Mouse (Mus musculus): ENCODE results near the gene Fchsd2. TPM values are rescaled to one million over a fixed set of nuclear protein-coding genes. Genes with fewer than 3 reads are reported as not detected.

The Fchsd2 gene
- polyA plus RNA-seq, 1 experiment from 2014 or later: 33.1 TPM

- 46% methylated on average over 3 of the region's 3 CpGs for WGBS
- Histone ChIP-seq H3K4me3 (ENCODE audit: low read depth, low read length) (no peak overlapping the region), H3K9me3 (ENCODE audit: control insufficient read depth, low read depth, low read length) (no peaks in the 10 kb centered on the region)
Observed at GRCm38 (mm10) chr7:101213515-101214263, 121.0 kb downstream of the Fchsd2 start.

GRCm38 (mm10) chr7:101216724-101217123 is 124.1 kb downstream of the Fchsd2 start:
- no peaks in the 10 kb centered on the region for H3K9me3 ChIP-seq (ENCODE audit: control insufficient read depth, low read depth, low read length)
- H3K4me1 ChIP-seq (ENCODE audit: control insufficient read depth, insufficient read depth, low read length): no peaks in the 10 kb centered on the region
- H3K4me2 ChIP-seq (replicated peaks; ENCODE audit: low read depth, low read length): no peak overlapping the region
- no peak overlapping the region for H3K9ac ChIP-seq (replicated peaks; ENCODE audit: low read depth, low read length)
- H3K27ac ChIP-seq (ENCODE audit: low read length): no peak overlapping the region
- H3K27me3 ChIP-seq (ENCODE audit: control insufficient read depth, insufficient read depth, low read length): no peaks in the 10 kb centered on the region
- no peaks in the 10 kb centered on the region for H3K36me3 ChIP-seq (ENCODE audit: control insufficient read depth, insufficient read depth, low read length)
- 58% methylated on average over 2 of the region's 2 CpGs for WGBS
- no peak for ATAC-seq (ENCODE audit: insufficient number of reproducible peaks, insufficient read depth, low FRiP score, low read depth)
- H3K4me3 ChIP-seq (ENCODE audit: low read depth, low read length): no peak overlapping the region

More at GRCm38 (mm10) chr7:101213515-101214263, 121.0 kb downstream of the Fchsd2 start:
- no peak overlapping the region for H3K4me2 ChIP-seq (replicated peaks; ENCODE audit: low read depth, low read length)
- no peak overlapping the region; the same call in 1 of the 2 replicates for H3K27ac ChIP-seq (ENCODE audit: low read length)
- no peaks in the 10 kb centered on the region for H3K27me3 ChIP-seq (ENCODE audit: control insufficient read depth, insufficient read depth, low read length)
- ATAC-seq (ENCODE audit: insufficient number of reproducible peaks, insufficient read depth, low FRiP score, low read depth): no peak
- no peak overlapping the region for H3K9ac ChIP-seq (replicated peaks; ENCODE audit: low read depth, low read length)
- no peaks in the 10 kb centered on the region for H3K36me3 ChIP-seq (ENCODE audit: control insufficient read depth, insufficient read depth, low read length)
- no peaks in the 10 kb centered on the region for H3K4me1 ChIP-seq (ENCODE audit: control insufficient read depth, insufficient read depth, low read length)

- H3K36me3 ChIP-seq (ENCODE audit: control insufficient read depth, insufficient read depth, low read length): no peaks in the 10 kb centered on the region
- H3K4me3 ChIP-seq (ENCODE audit: low read depth, low read length): no peak overlapping the region
- H3K4me2 ChIP-seq (replicated peaks; ENCODE audit: low read depth, low read length): no peak overlapping the region
- WGBS: 92% methylated on average over 2 of the region's 2 CpGs
- H3K27me3 ChIP-seq (ENCODE audit: control insufficient read depth, insufficient read depth, low read length): no peaks in the 10 kb centered on the region
- no peak overlapping the region for H3K27ac ChIP-seq (ENCODE audit: low read length)
- no peaks in the 10 kb centered on the region for H3K4me1 ChIP-seq (ENCODE audit: control insufficient read depth, insufficient read depth, low read length)
- no peaks in the 10 kb centered on the region for H3K9me3 ChIP-seq (ENCODE audit: control insufficient read depth, low read depth, low read length)
- ATAC-seq (ENCODE audit: insufficient number of reproducible peaks, insufficient read depth, low FRiP score, low read depth): no peak
- no peak overlapping the region for H3K9ac ChIP-seq (replicated peaks; ENCODE audit: low read depth, low read length)
Observed at GRCm38 (mm10) chr7:101223501-101223900, 130.8 kb downstream of the Fchsd2 start.

GRCm38 (mm10) chr7:101229336-101229735 is 136.7 kb downstream of the Fchsd2 start:
- Histone ChIP-seq H3K4me1 (ENCODE audit: control insufficient read depth, insufficient read depth, low read length) (no peaks in the 10 kb centered on the region), H3K36me3 (ENCODE audit: control insufficient read depth, insufficient read depth, low read length) (no peaks in the 10 kb centered on the region), H3K4me3 (ENCODE audit: low read depth, low read length) (no peak overlapping the region), H3K4me2 (replicated peaks; ENCODE audit: low read depth, low read length) (no peak overlapping the region), H3K27ac (ENCODE audit: low read length) (no peak overlapping the region), H3K27me3 (ENCODE audit: control insufficient read depth, insufficient read depth, low read length) (no peaks in the 10 kb centered on the region), H3K9me3 (ENCODE audit: control insufficient read depth, low read depth, low read length) (no peaks in the 10 kb centered on the region), H3K9ac (replicated peaks; ENCODE audit: low read depth, low read length) (no peak overlapping the region)
- 54% methylated on average over 1 of the region's 1 CpGs for WGBS
- no peak for ATAC-seq (ENCODE audit: insufficient number of reproducible peaks, insufficient read depth, low FRiP score, low read depth)

- H3K9ac ChIP-seq (replicated peaks; ENCODE audit: low read depth, low read length): no peak overlapping the region
- 50% methylated on average over 2 of the region's 2 CpGs for WGBS
- H3K27ac ChIP-seq (ENCODE audit: low read length): no peak overlapping the region
- no peaks in the 10 kb centered on the region for H3K27me3 ChIP-seq (ENCODE audit: control insufficient read depth, insufficient read depth, low read length)
- H3K4me1 ChIP-seq (ENCODE audit: control insufficient read depth, insufficient read depth, low read length): no peaks in the 10 kb centered on the region
- H3K9me3 ChIP-seq (ENCODE audit: control insufficient read depth, low read depth, low read length): no peaks in the 10 kb centered on the region
- H3K4me3 ChIP-seq (ENCODE audit: low read depth, low read length): no peak overlapping the region
- no peaks in the 10 kb centered on the region for H3K36me3 ChIP-seq (ENCODE audit: control insufficient read depth, insufficient read depth, low read length)
- H3K4me2 ChIP-seq (replicated peaks; ENCODE audit: low read depth, low read length): no peak overlapping the region
- ATAC-seq (ENCODE audit: insufficient number of reproducible peaks, insufficient read depth, low FRiP score, low read depth): no peak
Observed at GRCm38 (mm10) chr7:101231458-101231857, 138.8 kb downstream of the Fchsd2 start.

GRCm38 (mm10) chr7:101232716-101233115 is 140.1 kb downstream of the Fchsd2 start:
- Histone ChIP-seq H3K4me2 (replicated peaks; ENCODE audit: low read depth, low read length) (no peak overlapping the region), H3K4me1 (ENCODE audit: control insufficient read depth, insufficient read depth, low read length) (no peaks in the 10 kb centered on the region), H3K9ac (replicated peaks; ENCODE audit: low read depth, low read length) (no peak overlapping the region), H3K4me3 (ENCODE audit: low read depth, low read length) (no peak overlapping the region), H3K9me3 (ENCODE audit: control insufficient read depth, low read depth, low read length) (no peaks in the 10 kb centered on the region), H3K27ac (ENCODE audit: low read length) (no peak overlapping the region), H3K27me3 (ENCODE audit: control insufficient read depth, insufficient read depth, low read length) (no peaks in the 10 kb centered on the region), H3K36me3 (ENCODE audit: control insufficient read depth, insufficient read depth, low read length) (no peaks in the 10 kb centered on the region)
- no peak for ATAC-seq (ENCODE audit: insufficient number of reproducible peaks, insufficient read depth, low FRiP score, low read depth)
- 81% methylated on average over 3 of the region's 3 CpGs for WGBS

- H3K4me2 ChIP-seq (replicated peaks; ENCODE audit: low read depth, low read length): no peak overlapping the region
- no peak for ATAC-seq (ENCODE audit: insufficient number of reproducible peaks, insufficient read depth, low FRiP score, low read depth)
- H3K36me3 ChIP-seq (ENCODE audit: control insufficient read depth, insufficient read depth, low read length): no peaks in the 10 kb centered on the region
- H3K4me1 ChIP-seq (ENCODE audit: control insufficient read depth, insufficient read depth, low read length): no peaks in the 10 kb centered on the region
- no peaks in the 10 kb centered on the region for H3K27me3 ChIP-seq (ENCODE audit: control insufficient read depth, insufficient read depth, low read length)
- H3K27ac ChIP-seq (ENCODE audit: low read length): no peak overlapping the region
- WGBS: 81% methylated on average over 8 of the region's 8 CpGs
- H3K9ac ChIP-seq (replicated peaks; ENCODE audit: low read depth, low read length): no peak overlapping the region
- no peaks in the 10 kb centered on the region for H3K9me3 ChIP-seq (ENCODE audit: control insufficient read depth, low read depth, low read length)
- H3K4me3 ChIP-seq (ENCODE audit: low read depth, low read length): no peak overlapping the region
Observed at GRCm38 (mm10) chr7:101236712-101237473, 144.2 kb downstream of the Fchsd2 start.

- Histone ChIP-seq H3K4me3 (ENCODE audit: low read depth, low read length) (no peak overlapping the region), H3K27me3 (ENCODE audit: control insufficient read depth, insufficient read depth, low read length) (no peaks in the 10 kb centered on the region), H3K27ac (ENCODE audit: low read length) (no peak overlapping the region), H3K9me3 (ENCODE audit: control insufficient read depth, low read depth, low read length) (no peaks in the 10 kb centered on the region), H3K9ac (replicated peaks; ENCODE audit: low read depth, low read length) (no peak overlapping the region), H3K36me3 (ENCODE audit: control insufficient read depth, insufficient read depth, low read length) (peaks cover 11% of the 10 kb centered on the region), H3K4me1 (ENCODE audit: control insufficient read depth, insufficient read depth, low read length) (no peaks in the 10 kb centered on the region), H3K4me2 (replicated peaks; ENCODE audit: low read depth, low read length) (no peak overlapping the region)
- WGBS: 81% methylated on average over 4 of the region's 4 CpGs
- no peak for ATAC-seq (ENCODE audit: insufficient number of reproducible peaks, insufficient read depth, low FRiP score, low read depth)
Observed at GRCm38 (mm10) chr7:101248760-101249159, 156.1 kb downstream of the Fchsd2 start.

All from stomach, embryonic 14.5 days (tissue).